Mouse (Mus musculus) left cerebral cortex, postnatal 10 days (tissue): ENCODE results near the gene Dppa4. TPM values are rescaled to one million over a fixed set of nuclear protein-coding genes. Genes with fewer than 3 reads are reported as not detected.
"Not testable (repeated sequence)": the region's sequence is repeated elsewhere in the genome, so short reads cannot be mapped to it uniquely, and the experiment has no call there.

Source experiments
- DNase-seq, 2 experiments: peaks; one replicate each; pipeline ENCODE4 v3.0.0; 2021 to 2022; ENCODE audit warnings: low spot score in 2 of 2, mixed read lengths in 1 of 2; ENCODE audit errors: extremely low spot score in 1 of 2
- intact Hi-C: fragments of 180-260 bp; cut with DNase I; formaldehyde crosslinking; loops from one replicate; pipeline ENCODE4 v1.15.1; 2025
- total RNA-seq, 2 experiments: library from RNA; stranded (reverse); gene quantifications; 2 replicates each; pipeline ENCODE4 v1.2.3; 2021

Gene Dppa4
- not detected for total RNA-seq

DNA sequence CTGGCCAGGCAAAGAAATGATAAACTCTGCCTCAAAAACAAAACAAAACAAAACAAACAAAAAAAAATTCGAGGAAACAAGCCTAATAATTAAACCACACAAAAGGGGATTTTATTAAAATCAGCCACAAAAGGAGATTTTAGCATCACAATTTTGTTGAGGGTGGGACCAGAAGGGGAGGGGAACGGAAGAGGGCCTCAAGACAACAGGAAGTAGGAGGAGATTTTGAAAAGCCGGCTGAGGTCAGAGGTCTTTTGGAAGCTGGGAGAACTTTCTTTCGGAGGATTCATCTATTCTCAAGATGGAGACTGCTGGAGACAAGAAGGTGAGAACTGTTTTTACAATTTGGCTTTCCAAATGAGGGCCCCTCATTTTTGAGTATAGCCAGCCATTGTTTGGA is at the start of gene Dppa4:
Gene Dppa4 (plus strand): TSS at position 217 of the 400 bp plus-strand sequence.
- intact Hi-C loops, result no loop called here
- DNase-seq, result no peak

DNA sequence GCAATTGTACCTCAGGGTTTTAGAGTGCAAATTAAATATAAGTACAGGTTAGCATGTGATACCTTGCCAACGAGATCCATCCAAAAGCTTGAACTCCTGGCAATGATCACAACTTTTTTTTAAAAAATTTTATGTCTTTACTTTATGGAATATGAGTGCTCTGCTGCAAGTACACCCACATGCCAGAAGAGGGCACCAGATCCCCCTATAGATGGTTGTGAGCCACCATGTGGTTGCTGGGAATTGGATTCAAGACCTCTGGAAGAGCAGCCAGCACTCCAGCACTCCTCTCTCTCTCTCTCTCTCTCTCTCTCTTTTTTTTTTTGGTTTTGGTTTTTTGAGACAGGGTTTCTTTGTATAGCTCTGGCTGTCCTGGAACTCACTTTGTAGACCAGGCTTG is 48.5 kb upstream of the Dppa4 start:
- intact Hi-C loops, result no loop called here
- no peak for DNase-seq

DNA sequence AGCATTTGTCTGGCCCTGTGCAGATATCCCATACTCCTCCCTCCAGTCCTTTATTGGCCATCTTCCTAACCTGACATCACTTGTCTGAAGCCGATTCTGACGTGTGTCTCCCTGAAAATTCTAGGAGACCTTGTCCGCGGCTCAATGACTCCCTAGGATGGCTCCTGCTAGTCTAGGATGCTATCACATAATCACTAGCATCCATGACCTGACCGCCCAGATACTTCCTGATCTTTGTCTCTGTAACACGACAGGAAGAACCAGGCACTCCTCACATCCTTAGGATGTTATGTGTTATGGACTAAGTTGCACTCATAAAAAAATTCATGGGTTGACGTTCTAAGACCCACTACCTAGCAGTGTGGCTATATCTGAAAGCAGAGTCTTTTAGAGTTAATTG is 45.9 kb upstream of the Dppa4 start:
- DNase-seq, result no peak
- intact Hi-C loops, result no loop called here

DNA sequence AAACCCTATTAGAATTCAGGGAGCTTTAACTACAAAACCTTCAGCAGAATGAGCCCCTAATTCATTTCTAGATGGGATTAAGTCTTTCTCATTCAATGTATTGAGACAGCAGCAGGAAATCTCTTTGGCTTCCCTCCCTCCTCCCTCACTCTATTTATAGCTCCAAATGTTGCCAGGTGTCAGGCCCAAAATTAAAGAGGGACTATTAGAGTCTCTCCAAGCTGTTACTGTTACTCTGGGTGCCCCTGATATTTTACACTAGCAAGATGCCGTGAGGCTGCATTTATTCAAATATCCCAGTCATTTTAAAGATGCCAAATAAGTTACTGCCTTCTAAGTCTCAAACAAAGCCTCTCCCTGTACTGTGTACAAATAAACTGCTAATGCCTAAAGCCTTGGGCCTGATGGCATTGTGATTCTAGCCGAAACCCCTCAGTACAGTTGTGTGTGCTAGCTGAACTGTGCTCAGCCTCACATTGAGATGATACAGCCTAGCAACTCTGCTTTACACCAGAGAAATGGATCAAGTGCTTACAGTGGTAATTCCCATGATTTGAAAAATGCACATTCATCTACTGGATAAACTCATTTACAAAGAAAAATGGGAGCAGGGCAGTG is 36.4 kb upstream of the Dppa4 start:
- intact Hi-C loops, result no loop called here

DNA sequence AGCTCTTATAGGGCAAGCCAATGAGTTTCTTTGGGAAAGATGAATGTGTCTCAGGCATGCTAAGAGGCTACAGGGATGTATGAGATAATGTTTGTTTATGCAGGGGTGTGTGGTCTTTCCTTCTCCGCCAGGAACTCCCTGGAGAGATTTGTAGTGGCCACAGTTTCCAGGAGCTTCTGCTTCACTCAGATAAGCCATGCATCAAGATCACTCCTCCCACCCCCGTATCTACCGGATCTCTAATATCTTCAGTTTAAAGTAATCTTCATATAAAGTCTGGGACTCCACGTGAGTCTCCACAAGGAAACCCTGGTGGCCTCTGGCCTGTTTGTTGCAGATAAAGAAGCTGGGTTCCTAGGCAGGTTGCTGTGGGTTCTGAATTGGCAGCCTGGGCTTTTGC is 30.7 kb upstream of the Dppa4 start:
- intact Hi-C loops, result no loop called here
- DNase-seq, result no peak

More for the DNA sequence above, 36.4 kb upstream of the Dppa4 start:
- DNase-seq, result no peak

DNA sequence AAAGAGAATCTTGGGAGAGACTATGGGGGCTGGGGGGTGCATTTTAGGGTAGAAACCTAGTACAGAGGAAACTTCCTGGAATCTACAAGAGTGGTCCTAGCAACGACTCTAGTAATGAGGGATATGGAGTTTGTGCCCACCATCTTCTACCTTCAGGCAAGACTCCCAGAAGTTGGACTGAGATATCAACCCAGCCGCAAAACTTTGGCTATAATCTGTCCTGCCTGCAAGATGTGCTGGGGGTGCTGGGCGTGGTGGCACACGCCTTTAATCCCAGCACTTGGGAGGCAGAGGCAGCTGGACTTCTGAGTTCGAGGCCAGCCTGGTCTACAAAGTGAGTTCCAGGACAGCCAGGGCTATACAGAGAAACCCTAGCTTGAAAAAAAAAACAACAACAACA is 28.9 kb upstream of the Dppa4 start:
- intact Hi-C loops, result no loop called here
- no peak for DNase-seq

DNA sequence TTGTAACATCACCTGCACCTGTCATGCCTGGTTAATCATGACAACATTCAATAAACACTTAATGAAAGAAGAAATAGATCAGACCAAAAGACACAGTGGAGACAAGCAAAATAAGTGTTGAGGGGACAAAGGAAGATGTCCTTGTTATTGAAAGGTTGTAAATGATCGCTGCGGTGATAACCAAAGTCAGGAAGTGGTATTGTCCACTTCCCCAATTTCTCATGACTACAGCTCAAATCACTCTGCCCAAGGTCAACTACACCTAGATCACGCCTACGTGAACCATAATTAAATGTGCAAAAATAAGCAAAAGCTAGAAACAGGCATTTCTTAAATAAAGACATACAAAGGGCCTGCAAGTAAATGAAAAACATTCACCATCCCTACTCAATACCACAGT is 24.0 kb upstream of the Dppa4 start:
- intact Hi-C loops, result no loop called here

DNA sequence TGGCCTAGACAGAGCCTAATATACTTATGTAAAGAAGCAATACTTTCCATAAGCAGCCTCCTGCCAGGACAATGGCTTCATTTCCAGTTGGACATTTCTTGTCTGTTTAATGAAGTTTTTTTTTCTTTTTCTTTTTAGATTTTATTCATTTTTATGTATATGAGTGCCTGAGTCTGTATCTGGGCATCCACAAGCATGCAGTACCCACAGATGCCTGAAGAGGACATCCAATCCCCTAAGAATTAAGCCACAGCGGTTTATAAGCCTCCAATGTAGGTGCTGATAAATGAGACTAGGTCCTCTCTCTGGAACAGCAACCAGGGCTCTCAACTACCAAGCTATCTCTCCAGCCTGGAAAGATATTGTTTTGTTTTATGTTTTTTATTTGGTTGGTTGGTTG is 20.6 kb upstream of the Dppa4 start:
- DNase-seq, result no peak
- intact Hi-C loops, result no loop called here

More for the DNA sequence above, 24.0 kb upstream of the Dppa4 start:
- no peak for DNase-seq

DNA sequence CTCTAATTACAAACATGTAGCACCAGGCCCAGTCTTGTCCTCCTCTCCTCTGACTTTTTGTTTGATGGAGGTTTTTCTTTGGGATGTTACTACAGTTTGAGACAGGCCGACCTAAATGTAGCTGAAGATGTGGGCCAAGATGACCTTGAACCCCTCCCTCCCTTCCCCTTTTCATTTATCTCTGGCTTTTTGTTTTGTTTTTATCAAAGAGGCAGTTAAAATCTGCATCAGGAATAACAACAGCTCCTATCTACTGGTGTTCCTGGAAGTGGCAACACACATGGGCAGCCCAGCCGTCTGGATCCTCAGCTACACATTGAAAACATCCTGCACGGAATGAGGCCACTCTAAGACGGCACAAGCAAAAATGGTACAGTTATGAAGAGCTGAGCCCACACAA is 17.7 kb upstream of the Dppa4 start:
- no peak for DNase-seq
- intact Hi-C loops, result no loop called here

DNA sequence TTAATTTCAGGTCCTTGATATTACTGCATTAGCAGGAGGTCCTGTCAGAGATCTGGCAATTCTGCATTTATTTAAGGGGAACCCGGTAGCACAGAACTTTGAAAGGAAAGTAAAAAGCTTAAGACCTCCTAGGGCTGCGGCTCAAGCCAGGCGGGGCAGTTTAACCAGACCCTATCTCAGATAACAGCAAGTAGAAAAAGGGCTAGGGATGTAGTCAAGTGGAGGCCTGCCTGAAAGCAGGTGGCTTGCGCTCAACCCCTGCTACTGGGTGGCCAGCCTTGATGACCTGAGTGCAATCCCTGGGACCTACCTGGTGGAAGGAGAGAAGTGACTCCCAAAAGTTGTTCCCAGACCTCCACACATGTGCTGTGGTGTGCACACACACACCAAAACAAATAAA is 6.6 kb upstream of the Dppa4 start:
- DNase-seq, result no peak
- intact Hi-C loops, result no loop called here

DNA sequence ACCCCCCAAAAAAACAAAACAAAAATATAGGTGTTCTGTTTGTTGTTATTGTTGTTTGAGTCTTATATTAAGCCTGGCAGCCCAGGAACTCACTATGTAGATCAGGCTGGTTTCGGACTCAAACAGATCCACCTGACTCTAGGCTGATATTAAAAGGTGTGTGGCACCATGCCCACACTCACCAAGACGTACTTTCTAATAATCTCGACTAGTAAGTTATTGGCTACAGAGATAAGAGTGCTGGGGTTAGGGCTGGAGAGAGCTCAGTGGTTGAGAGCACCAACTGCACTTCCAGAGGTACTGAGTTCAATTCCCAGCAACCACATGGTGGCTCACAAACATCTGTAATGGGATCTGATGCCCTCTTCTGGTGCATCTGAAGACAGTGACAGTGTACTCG is 2.6 kb upstream of the Dppa4 start:
- intact Hi-C loops, result no loop called here
- DNase-seq, result no peak

DNA sequence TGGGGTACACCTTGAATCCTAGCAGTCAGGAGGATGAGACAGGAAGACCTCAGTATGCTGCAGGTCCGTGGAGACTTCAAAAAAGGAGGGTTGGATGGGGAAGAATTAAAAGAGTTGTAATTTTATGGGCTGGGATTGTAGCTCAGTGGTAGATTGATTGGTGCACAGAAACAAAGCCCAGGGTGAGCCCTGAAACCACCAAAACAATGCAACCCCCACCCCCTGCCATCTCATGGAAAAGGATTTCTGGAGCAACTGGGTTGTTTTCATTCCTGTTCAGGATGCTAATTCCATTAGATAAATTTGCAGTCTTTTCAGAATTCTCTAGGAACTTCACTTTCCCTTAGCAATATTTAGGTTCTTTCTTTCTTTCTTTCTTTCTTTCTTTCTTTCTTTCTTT is 732 bp upstream of the Dppa4 start:
- intact Hi-C loops, result no loop called here
- DNase-seq, result no peak

DNA sequence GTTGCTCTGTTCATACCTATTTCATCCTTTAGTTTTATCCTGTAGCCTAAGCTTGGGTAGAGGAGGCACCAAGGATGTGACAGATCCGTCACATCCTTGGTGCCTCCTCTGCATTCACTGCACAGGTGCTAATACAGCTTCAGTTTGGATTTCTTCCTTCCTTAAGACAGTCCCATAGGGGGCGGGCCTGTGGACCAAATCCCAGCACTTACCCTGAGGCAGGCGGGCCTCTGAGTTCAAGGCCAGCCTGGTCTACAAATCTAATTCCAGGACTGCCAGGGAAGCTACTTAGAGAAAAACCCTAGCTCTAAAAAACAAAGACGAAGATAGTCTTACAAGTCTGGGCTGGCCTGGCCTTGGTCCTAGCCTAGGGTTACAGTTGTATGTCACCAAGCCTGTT is 2.0 kb downstream of the Dppa4 start:
- DNase-seq, result no peak
- intact Hi-C loops, result no loop called here

DNA sequence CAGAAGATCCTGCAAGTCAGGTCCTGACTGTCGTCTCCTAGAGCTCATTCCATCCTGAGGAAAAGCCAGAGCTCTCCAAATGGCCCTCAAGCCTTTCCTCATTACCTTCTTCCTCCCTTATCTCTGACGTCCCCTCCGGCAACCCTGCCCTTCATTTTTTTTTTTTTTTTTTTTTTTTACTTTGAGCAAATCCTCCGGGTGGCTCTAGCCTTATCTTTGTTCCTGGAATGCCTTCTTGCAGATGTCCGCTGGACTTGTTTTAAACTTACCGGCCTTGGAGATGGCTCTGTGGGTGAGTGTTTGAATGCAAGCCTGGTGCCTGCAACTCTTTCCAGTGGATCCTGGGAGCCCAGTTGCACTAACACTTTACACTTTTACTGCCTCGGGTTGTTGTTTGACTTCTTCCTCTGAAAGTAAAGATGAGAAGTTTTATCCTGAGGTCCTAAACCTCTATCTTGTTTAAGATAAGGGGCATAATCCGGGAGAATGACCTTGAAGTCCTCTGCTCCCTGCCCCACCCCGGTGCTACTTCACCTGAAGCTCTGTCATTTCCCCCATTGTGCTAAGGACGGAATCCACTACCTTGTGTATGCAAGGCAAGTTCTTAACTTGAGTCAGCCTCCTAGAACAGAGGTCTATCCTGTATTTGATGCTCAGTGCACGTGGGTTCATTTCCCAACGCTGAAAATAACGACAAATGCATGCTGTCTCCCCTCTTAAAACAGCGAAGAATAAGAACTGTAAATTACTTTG is 14.0 kb downstream of the Dppa4 start:
- intact Hi-C loops, result no loop called here
- DNase-seq, result no peak

DNA sequence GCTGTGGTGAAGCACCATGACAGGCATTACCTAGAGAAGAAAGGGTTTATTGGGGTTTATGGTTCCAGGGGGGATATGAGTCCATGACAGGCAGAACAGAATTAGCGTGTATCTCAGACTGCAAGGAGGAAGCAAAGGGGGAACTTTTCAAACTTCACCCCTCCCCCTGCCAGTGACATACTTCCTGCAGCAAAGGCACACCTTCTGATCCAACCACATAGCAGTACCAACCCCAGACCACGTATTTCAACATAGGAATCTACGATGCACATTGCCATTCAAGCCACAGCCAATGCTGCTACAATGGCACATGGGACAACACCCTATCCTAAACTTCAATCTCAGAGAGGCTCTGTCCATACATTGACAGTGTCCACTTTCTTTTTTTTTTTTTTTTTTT is 16.4 kb downstream of the Dppa4 start:
- intact Hi-C loops, result no loop called here
- no peak for DNase-seq

DNA sequence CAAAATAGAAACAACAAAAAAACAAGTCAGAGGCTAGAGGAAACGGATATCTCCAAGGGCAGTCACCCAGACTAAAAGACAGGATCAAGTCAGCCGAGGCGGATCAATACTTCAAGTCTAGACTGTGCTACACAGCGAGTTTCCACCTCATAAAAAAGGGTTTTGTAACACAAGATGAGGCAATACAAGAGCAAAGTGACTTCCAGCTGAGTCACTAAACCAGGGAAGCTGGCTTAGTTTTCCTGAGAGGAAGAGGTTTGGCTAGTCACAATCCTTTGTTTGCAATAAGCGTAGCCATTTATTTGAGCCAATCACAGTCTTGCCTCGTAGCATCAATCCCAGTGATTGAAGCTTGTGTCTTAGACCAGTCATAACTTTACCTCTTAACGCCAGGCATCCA is 20.0 kb downstream of the Dppa4 start, which contains the start of gene Dppa2:
Gene Dppa2 (plus strand): TSS at position 400 of the 400 bp plus-strand sequence.
- intact Hi-C loops, result no loop called here
- DNase-seq, result no peak

DNA sequence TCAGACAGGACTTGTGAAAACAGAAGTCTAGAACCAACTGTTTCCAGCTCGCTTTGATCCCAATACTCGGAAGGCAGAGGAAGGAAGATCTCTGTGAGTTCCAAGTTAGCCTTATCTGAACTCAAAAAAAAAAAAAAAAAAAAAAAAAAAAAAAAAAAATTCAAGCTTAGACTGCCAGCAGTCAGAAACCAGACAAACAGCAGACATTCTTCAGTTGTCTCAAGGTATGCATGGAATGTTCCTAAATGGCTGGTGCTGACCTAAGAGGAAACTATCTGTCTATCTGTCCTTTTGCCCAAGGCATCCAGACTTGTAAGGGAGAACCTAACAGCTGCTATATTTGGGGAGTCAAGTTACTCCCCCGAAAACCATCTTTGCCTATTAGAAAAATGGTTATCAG is 20.4 kb downstream of the Dppa4 start:
- intact Hi-C loops, result no loop called here
- no peak for DNase-seq

DNA sequence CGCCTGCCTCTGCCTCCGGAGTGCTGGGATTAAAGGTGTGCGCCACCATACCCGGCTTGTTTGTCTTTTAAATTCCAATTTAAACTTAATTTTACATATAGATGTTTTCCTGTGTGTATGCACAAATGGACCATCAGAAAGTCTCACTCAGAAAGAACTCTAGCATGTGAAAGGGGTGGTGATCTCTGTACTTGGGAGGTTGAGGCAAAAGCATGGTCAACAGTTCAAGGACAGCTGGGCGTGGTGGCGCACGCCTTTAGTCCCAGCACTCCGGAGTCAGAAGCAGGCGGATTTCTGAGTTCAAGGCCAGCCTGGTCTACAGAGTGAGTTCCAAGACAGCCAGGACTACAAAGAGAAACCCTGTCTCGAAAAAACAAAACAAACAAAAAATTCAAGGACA is 25.4 kb downstream of the Dppa4 start:
- DNase-seq, intact Hi-C loops: not testable (repeated sequence)

DNA sequence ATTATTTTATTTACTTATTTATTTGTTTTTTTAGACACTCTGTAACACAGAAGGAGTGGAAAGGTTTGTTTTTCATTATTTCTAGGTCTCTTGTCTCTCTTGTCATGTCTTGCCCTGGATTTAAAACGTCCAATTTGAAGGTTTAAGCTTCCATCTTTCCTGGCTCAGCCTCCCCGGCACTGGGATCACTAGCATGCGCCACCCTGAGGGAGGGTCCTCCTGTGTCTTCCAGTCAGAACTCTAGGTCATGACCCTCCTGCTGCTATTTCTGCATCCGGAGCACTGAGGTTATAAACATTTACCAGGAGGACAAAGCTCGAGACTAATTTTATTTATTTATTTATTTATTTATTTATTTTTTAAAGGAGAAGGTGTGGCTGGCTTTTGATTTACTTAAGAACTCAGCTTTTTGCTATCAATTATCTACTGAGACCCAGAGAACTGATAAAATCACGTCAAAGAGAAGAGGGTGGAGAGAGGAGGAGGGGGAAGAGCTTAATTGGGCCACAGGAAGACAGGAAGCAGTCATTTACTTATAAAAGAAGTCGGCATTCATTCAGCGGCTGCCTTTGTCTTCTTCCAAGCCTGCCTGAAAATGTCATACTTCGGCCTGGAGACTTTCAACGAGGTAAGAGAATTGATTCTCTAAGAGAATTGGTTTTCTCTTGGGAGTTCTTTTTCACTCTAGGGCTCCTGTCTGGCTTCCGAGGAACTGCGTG is 26.5 kb downstream of the Dppa4 start:
- intact Hi-C loops, result no loop called here

DNA sequence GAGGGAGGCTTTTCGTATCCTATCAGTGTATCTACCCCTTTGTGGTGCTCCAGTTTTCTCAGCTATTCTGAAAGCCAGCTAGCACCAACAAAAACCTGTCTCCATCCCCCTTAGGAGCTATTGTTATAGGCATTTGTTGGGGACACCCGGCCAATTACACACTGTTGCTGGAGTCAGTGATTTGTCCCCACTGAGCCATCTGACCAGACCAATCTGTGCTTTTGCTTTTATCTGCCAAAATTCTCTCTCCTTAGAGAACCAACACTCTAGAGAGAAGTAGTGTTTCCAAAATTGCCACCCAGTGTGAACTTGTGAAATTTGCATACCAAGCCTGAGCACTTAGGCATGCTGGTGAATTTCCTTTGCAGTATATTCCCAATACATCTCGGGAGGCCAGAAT is 31.8 kb downstream of the Dppa4 start:
- intact Hi-C loops, result no loop called here
- DNase-seq, result no peak

More for the DNA sequence above, 26.5 kb downstream of the Dppa4 start:
- no peak for DNase-seq
